Comparison of ENCODE assay signal across 13 mouse cellular contexts in genomic region chr14:24875934-24876333, GRCm38 (mm10).
DNase-seq lines count a peak whose midpoint lies in the region; ATAC-seq and TF ChIP-seq lines count a peak whose summit lies in the region.
"Had no signal": no experiment of that assay in that cellular context is flagged by ENCODE, and none has a peak within 500 bp of the region (broad histone marks: within the 10 kb centered on the region; RNA-seq: fewer than 3 reads in every experiment).

No protein-coding gene starts in this region.

- H3K4me3 ChIP-seq in intestine, postnatal 0 days (ENCODE audit: low read depth, low read length), result no peak overlapping the region
- no peak overlapping the region for H3K4me3 ChIP-seq in intestine, embryonic 15.5 days (replicated peaks)
- no peak overlapping the region for H3K4me3 ChIP-seq in forebrain, embryonic 14.5 days (ENCODE audit: low read depth, low read length)
- H3K4me3 ChIP-seq in midbrain, embryonic 15.5 days, result no peak overlapping the region
- H3K4me3 ChIP-seq: liver, embryonic 12.5 days had no signal

- WGBS in intestine, postnatal 0 days, result 66% methylated on average over 6 of the region's 6 CpGs
- 68% methylated on average over 6 of the region's 6 CpGs for WGBS in intestine, embryonic 15.5 days
- 72% methylated on average over 6 of the region's 6 CpGs for WGBS in forebrain, embryonic 14.5 days
- WGBS in midbrain, embryonic 15.5 days, result 71% methylated on average over 6 of the region's 6 CpGs

- H3K4me1 ChIP-seq in intestine, postnatal 0 days (replicated peaks; ENCODE audit: control insufficient read depth, insufficient read depth, low read length), result no peaks in the 10 kb centered on the region
- no peaks in the 10 kb centered on the region for H3K4me1 ChIP-seq in intestine, embryonic 15.5 days (replicated peaks)
- H3K4me1 ChIP-seq in forebrain, embryonic 14.5 days (ENCODE audit: control insufficient read depth, insufficient read depth, low read length), result peaks cover 12% of the 10 kb centered on the region
- peaks cover 23% of the 10 kb centered on the region for H3K4me1 ChIP-seq in midbrain, embryonic 15.5 days
- H3K4me1 ChIP-seq: liver, embryonic 12.5 days had no signal

- no peak for ATAC-seq in cerebellum, adult (ENCODE audit: insufficient number of reproducible peaks, low FRiP score, low TSS enrichment)
- ATAC-seq in intestine, postnatal 0 days, result no peak
- ATAC-seq in intestine, embryonic 15.5 days, result no peak
- no peak for ATAC-seq in forebrain, embryonic 14.5 days
- ATAC-seq in midbrain, embryonic 15.5 days (replicated peaks), result peak; percentile 67
- ATAC-seq: liver, embryonic 12.5 days had no signal

- H3K27me3 ChIP-seq in intestine, postnatal 0 days (replicated peaks; ENCODE audit: control insufficient read depth, insufficient read depth, low read length), result no peaks in the 10 kb centered on the region
- no peaks in the 10 kb centered on the region for H3K27me3 ChIP-seq in intestine, embryonic 15.5 days (replicated peaks)
- no peaks in the 10 kb centered on the region for H3K27me3 ChIP-seq in forebrain, embryonic 14.5 days (replicated peaks; ENCODE audit: control insufficient read depth, insufficient read depth, low read length)
- H3K27me3 ChIP-seq in midbrain, embryonic 15.5 days (replicated peaks), result no peaks in the 10 kb centered on the region
- H3K27me3 ChIP-seq: liver, embryonic 12.5 days had no signal

- peak; percentile 52 to 59 for DNase-seq in cerebellum, postnatal 10 days
- DNase-seq in forebrain, embryonic 14.5 days (ENCODE audit: low spot score), result peak; percentile 39
- DNase-seq in ovary, adult 18-20 months (ENCODE audit: low spot score), result no peak
- DNase-seq in layer of hippocampus, postnatal 10 days (ENCODE audit: low spot score in 2 of 2), result no peak
- DNase-seq: gastrocnemius, postnatal 25 days; heart, postnatal 14 days; kidney, adult 8-10 months; lung, postnatal 36 days had no signal

- no peaks in the 10 kb centered on the region for H3K9me3 ChIP-seq in intestine, postnatal 0 days (ENCODE audit: control insufficient read depth)
- H3K9me3 ChIP-seq in intestine, embryonic 15.5 days, result no peaks in the 10 kb centered on the region
- no peaks in the 10 kb centered on the region for H3K9me3 ChIP-seq in forebrain, embryonic 14.5 days (replicated peaks; ENCODE audit: control insufficient read depth, low read length)
- no peaks in the 10 kb centered on the region for H3K9me3 ChIP-seq in midbrain, embryonic 15.5 days
- H3K9me3 ChIP-seq: liver, embryonic 12.5 days had no signal

- H3K9ac ChIP-seq in intestine, postnatal 0 days (ENCODE audit: low read depth, low read length), result no peak overlapping the region
- H3K9ac ChIP-seq in intestine, embryonic 15.5 days, result no peak overlapping the region
- H3K9ac ChIP-seq in forebrain, embryonic 14.5 days (ENCODE audit: low read length), result no peak overlapping the region
- no peak overlapping the region for H3K9ac ChIP-seq in midbrain, embryonic 15.5 days
- H3K9ac ChIP-seq: liver, embryonic 12.5 days had no signal

- TF ChIP-seq CTCF in intestine, postnatal 0 days (IDR thresholded peaks at IDR 0.05; ENCODE audit: low read depth), result peak; percentile 41

- no peak overlapping the region for H3K4me2 ChIP-seq in intestine, postnatal 0 days (replicated peaks; ENCODE audit: low read depth)
- H3K4me2 ChIP-seq in intestine, embryonic 15.5 days (replicated peaks), result no peak overlapping the region
- no peak overlapping the region for H3K4me2 ChIP-seq in forebrain, embryonic 14.5 days (ENCODE audit: low read length)
- H3K4me2 ChIP-seq in midbrain, embryonic 15.5 days, result no peak overlapping the region
- H3K4me2 ChIP-seq: liver, embryonic 12.5 days had no signal

- H3K36me3 ChIP-seq in intestine, postnatal 0 days (ENCODE audit: control insufficient read depth, insufficient read depth), result no peaks in the 10 kb centered on the region
- H3K36me3 ChIP-seq in intestine, embryonic 15.5 days, result no peaks in the 10 kb centered on the region
- H3K36me3 ChIP-seq in forebrain, embryonic 14.5 days (ENCODE audit: control insufficient read depth, insufficient read depth, low read length), result no peaks in the 10 kb centered on the region
- H3K36me3 ChIP-seq in midbrain, embryonic 15.5 days (replicated peaks), result no peaks in the 10 kb centered on the region
- H3K36me3 ChIP-seq: liver, embryonic 12.5 days had no signal

- no peak overlapping the region for H3K27ac ChIP-seq in intestine, postnatal 0 days (ENCODE audit: low read depth, low read length)
- H3K27ac ChIP-seq in intestine, embryonic 15.5 days, result no peak overlapping the region
- H3K27ac ChIP-seq in forebrain, embryonic 14.5 days (ENCODE audit: low read depth, low read length), result no peak overlapping the region
- peak overlapping the region; percentile 70 for H3K27ac ChIP-seq in midbrain, embryonic 15.5 days
- H3K27ac ChIP-seq: liver, embryonic 12.5 days had no signal

Comparison
In these comparisons a context has a peak if more than half of its experiments do, and no peak if none do; other contexts are left out.
1. DNase-seq: peak in cerebellum, postnatal 10 days (2 of 2) and forebrain, embryonic 14.5 days (single experiment); none in ovary, adult 18-20 months (single experiment) and layer of hippocampus, postnatal 10 days (0 of 2).